Mouse (Mus musculus): ENCODE measurements around the gene Taar2.

The Taar2 gene

GRCm38 (mm10) chr10:23938312-23938711 is at the start of gene Taar2:
TSS of gene Taar2 (plus strand) at chr10:23938572.
- DNase-seq, result no peak

GRCm38 (mm10) chr10:23892987-23893386 is 45.4 kb upstream of the Taar2 start:
- no peak for DNase-seq

- DNase-seq, result peak; percentile 69
Measured at GRCm38 (mm10) chr10:23894601-23895349, 43.6 kb upstream of the Taar2 start, which contains the start of gene Vnn1. TSS of gene Vnn1 (plus strand) at chr10:23894688.

GRCm38 (mm10) chr10:23895376-23895775 is 43.0 kb upstream of the Taar2 start:
- peak; percentile 26 for DNase-seq

- DNase-seq, result no peak
Measured at GRCm38 (mm10) chr10:23901119-23901518, 37.3 kb upstream of the Taar2 start.

GRCm38 (mm10) chr10:23905661-23906060 is 32.7 kb upstream of the Taar2 start:
- no peak for DNase-seq

- DNase-seq, result no peak
Measured at GRCm38 (mm10) chr10:23920056-23920455, 18.3 kb upstream of the Taar2 start, which contains the start of gene Taar1. TSS of gene Taar1 (plus strand) at chr10:23920356.

- DNase-seq, result no peak
Measured at GRCm38 (mm10) chr10:23922468-23922867, 15.9 kb upstream of the Taar2 start.

- DNase-seq, result no peak
Measured at GRCm38 (mm10) chr10:23923941-23924340, 14.4 kb upstream of the Taar2 start.

GRCm38 (mm10) chr10:23937613-23938012 is 759 bp upstream of the Taar2 start:
- DNase-seq, result no peak

- DNase-seq, result peak; percentile 13
Measured at GRCm38 (mm10) chr10:23942465-23942864, 4.1 kb downstream of the Taar2 start.

GRCm38 (mm10) chr10:23948026-23948425 is 9.7 kb downstream of the Taar2 start:
- DNase-seq, result no peak

GRCm38 (mm10) chr10:23949508-23950005 is 11.2 kb downstream of the Taar2 start, which contains the start of gene Taar3:
TSS of gene Taar3 (plus strand) at chr10:23949558.
- DNase-seq, result no peak

- DNase-seq, result no peak
Measured at GRCm38 (mm10) chr10:23951714-23952113, 13.3 kb downstream of the Taar2 start.

GRCm38 (mm10) chr10:23959071-23959470 is 20.7 kb downstream of the Taar2 start:
- peak; percentile 55 for DNase-seq

- DNase-seq, result no peak
Measured at GRCm38 (mm10) chr10:23960444-23960915, 22.1 kb downstream of the Taar2 start, which contains the start of gene Taar4. TSS of gene Taar4 (plus strand) at chr10:23960494.

- no peak for DNase-seq
Measured at GRCm38 (mm10) chr10:23963444-23963843, 25.1 kb downstream of the Taar2 start.

GRCm38 (mm10) chr10:23964921-23965610 is 26.7 kb downstream of the Taar2 start:
- DNase-seq, result no peak

GRCm38 (mm10) chr10:23970656-23971165 is 32.3 kb downstream of the Taar2 start, which contains the start of gene Taar5:
TSS of gene Taar5 (plus strand) at chr10:23970706.
- DNase-seq, result no peak

- DNase-seq, result no peak
Measured at GRCm38 (mm10) chr10:23971256-23971655, 32.9 kb downstream of the Taar2 start.

GRCm38 (mm10) chr10:23977958-23978357 is 39.6 kb downstream of the Taar2 start:
- DNase-seq, result no peak

- DNase-seq, result peak; percentile 74
Measured at GRCm38 (mm10) chr10:23978901-23979705, 40.7 kb downstream of the Taar2 start.

All from kidney, adult 18-20 months (tissue).